Mouse (Mus musculus): ENCODE measurements around the gene Crybg1.

GRCm38 (mm10) chr10:43928596-43928995 lies 220.1 kb downstream of the Crybg1 start:
- TF ChIP-seq POLR2A (IDR thresholded peaks at IDR 0.05; ENCODE audit: borderline replicate concordance, extremely low read depth, low read depth, low read length), result no peak
- no peak for TF ChIP-seq CTCF (IDR thresholded peaks at IDR 0.05; ENCODE audit: insufficient read depth, low read length)
